Mouse (Mus musculus): ENCODE data around the gene Lcn9.
"Not testable (repeated sequence)": the region's sequence is repeated elsewhere in the genome, so short reads cannot be mapped to it uniquely, and the experiment has no call there.

The Lcn9 gene

DNA sequence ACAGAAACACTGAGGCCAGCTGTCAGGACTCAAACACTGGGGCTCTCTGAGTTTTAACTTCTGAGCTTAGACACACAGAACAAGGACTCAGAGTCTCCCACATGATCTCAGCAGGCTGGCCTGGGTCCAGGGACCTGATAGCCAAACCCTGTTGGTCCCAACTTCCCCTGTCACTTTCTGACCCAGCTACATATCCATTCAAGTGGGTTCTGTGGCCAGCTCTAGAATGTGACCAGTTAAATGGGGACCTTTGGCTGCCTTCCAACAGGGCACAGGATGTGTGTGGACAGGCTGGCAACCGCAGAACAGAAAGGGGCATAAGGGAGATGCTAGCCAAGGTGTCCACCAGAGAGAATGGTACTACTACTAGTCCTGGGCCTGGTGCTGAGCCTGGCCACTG is at the start of gene Lcn9:
Gene Lcn9 (plus strand): TSS at position 348 of the 400 bp plus-strand sequence.
- DNase-seq: no peak

DNA sequence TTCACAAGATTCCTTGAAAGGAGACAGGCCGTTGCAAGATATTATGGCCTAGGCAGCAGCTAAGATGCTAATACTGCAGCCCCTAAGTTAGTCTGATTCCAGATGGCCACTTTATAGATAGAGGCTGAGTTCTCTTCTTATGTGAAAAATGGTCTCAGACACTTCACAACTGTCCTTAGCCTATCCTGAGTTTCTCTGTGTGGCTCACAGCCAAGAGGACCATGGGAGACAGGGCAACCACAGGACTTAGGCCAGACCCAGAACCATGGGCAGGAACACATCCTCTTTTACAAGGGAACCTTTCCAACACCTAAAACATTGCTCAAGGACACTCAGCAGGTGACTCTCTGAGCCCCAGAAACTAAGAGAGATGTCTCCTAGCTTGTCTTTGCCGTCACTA is 49.4 kb upstream of the Lcn9 start:
- no peak for DNase-seq

DNA sequence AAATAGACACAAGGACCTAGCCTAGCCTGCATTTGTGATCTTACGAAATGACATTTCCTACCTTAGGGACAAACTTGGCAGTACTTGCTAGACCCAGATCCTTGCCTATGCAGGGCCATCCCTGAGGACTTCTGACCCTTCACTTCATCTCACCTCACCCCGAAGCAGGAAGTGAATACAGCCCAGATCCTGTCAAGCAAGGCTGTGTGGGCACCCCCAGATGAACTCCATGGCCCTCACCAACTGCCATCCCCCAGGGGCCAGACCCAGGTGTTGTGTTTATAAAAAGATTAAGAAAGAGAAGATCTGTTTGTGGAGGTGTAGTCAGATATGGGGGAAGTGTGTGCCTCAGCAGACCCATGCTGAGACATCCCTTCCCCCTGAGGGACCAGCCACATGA is 48.3 kb upstream of the Lcn9 start:
- DNase-seq: no peak

DNA sequence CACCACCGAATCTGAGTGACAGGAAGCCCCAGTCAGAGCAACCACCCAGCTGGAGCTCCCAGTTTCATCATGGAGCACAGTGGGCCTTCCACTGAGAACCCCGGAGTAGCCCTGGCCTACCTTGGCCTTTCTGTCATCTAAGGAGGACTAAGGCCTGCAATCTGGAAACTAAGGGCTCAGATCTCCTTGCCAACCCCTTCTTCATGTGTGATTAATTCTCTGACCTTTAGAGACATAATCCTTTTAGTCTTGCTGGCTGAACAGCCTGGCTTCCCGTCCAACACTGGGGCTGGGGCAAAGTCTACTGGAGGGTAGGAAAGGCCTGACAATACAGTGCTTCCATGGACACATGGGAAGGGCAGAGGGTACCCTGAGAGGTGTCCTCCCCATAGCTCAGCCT is 47.0 kb upstream of the Lcn9 start:
- peak in 1 of 2 experiments; percentile 31 for DNase-seq

DNA sequence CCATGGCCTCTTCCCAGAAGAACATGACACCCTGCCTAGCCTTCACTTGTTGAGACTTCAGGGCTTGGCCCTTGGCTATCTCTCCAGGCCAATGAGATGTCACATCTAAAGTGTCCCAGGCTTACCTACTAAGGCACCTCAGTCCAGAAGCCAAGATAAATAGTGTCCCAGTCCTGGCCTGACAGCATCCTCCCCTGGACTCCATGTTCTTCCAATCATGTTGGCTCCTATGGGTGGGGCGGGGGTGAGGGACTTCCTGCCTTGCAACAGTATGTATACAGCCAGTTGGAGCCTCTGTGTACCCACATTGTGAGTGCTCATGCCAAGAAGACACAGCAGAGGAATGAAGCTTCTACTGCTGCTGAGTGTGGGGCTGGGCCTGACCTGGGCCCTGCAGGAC is 46.2 kb upstream of the Lcn9 start, which contains the start of gene Lcn11:
Gene Lcn11 (plus strand): TSS at position 301 of the 400 bp plus-strand sequence.
- DNase-seq: no peak

DNA sequence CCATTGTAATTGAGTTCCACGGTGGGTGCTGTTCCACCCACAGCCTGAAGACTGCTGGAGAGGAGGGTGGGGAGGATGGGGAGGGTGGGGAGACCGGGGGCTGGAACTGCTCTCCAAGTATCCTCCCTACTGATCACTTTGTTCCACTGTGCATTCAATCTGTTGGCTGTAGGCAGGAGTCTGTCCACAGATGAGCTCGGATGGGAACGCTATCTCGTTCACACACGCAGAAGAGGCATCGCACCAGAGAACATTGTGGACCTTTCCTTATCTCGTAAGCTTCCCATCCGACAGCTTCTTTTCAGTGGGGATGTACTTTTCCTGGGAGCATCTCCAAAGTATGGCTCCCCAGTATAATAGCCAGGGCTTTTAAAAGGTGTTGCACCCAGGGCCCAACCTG is 43.9 kb upstream of the Lcn9 start:
- DNase-seq: no peak

DNA sequence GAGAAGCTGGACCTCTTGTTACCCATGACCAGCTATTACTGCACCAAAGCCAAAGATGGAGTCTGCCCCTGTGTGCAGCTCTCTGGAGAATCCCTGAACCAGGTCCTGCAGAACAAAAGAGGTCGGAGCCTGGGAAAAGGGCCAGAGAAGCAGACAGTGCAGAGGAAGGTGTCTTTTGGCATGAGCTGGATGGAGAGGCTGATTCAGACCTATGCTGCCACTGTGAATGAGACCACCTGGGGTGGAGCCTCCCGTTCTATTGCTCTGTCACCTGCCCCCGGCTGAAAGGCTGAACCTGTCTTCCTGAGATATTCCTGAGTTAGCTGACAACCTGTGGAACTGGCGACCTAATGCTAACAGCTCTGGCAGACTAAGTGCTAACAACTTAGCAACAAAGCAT is 42.0 kb upstream of the Lcn9 start:
- no peak for DNase-seq

DNA sequence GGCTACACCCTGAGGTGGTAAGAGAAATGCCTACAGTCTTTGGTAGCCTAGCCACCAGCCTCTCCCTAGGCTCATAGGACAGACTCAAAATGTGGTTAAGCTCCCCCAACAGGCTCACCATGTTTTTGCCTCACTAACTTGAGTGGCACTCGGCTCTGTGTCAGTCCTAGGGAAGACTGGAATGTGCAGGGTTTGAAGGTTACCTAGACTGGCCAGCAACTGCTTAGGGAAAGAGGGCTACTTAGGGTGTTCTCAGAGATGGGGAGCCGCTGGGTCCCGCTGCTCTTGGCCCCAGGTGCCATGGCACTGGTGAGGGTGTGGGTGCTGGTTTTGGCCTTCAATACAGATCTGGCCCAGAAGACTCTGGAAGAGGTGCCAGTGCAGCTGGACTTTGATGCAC is 41.0 kb upstream of the Lcn9 start, which contains the start of gene Gm13539:
Gene Gm13539 (plus strand): TSS at position 301 of the 400 bp plus-strand sequence.
- no peak for DNase-seq

DNA sequence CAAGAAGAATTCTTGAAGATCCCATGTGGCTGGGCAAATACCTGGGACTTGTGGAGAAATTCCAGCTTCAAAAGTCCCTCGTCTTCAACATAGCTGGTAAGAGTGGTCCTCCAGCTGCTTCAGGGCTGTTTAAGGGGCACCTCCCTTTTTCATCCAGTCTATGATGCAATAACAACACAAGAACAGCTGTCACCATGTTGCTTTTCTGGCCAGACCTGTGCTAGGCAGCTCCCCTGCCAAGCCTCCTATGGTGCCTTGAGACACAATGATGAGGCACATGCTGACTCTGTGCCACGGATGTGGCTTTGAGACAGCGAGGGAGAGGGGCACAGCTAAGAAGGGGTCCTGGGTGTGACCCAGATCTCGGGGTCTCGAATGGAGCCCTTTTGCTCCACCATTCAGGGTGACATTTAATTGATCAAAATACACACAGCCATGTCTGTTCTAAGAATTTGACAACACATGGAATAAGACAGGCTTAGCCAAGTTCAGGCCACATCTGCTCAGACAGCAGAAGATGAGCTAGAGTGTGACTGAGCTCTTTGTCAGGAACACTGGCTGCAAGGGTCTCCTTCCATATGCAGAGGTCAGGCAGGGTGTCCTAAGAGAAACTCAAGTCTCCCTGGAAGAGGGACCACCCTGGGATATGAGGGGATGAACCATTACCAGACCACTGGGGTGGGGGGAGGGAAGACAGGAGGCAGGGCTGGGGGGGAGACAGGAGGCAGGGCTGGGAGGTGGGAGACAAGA is 37.2 kb upstream of the Lcn9 start:
- DNase-seq: no peak

DNA sequence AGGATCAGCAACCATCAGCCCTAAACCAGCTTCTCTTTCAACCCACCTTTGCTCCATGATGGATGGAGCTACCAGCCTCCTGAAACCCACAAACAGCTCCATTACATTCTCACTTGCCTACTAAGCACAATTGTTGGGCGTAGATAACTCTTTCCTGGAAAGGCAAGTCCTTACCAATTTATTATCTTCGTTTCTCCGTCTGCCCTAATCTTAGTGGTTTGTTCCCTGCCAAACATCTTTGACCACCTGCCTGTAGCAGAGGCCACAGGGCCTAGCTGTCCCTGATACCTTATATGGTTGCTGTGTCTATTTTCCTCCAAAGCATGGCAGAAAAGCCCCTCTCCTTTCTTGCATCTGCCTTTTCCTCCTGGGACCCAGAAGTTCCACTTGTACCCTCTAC is 33.9 kb upstream of the Lcn9 start:
- DNase-seq: no peak

DNA sequence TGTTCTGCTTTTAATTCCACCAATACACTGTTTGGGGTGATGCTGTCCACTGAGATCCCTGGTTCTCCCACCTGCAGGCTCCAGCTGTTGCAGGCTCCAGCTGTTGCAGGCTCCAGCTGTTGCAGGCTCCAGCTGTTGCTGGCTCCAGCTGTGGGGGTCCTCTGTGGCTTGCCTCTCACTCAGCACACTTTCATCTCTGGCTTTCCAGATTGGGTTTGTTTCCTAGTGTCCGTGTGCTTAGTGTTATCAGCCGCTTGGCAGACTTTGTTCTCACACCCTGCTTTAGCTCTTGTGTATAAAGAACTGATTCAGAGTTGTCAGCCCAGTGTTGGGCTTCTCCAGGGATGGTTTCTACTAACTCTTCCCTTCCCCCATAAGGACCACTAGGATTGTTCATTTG is 25.3 kb upstream of the Lcn9 start:
- no peak for DNase-seq

DNA sequence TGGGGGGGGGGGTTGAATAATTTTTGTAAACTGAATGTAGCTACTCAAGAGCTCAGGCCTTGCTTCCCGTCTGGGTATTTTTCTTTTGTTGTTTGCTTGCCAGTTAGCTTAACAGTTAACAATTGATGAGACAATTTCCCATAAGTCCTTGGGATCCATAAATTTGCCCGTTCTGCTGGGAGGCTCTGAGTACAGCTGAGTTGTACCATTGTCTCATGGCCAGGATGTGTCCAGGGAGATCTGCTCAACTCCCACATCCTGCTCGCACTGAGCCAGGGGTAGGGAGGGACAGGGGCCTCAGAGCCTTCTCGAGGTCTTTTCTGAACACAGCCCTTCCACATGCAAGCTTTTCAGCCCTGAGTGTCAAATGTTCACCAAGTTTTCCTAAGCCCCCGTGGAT is 24.9 kb upstream of the Lcn9 start:
- no peak for DNase-seq

DNA sequence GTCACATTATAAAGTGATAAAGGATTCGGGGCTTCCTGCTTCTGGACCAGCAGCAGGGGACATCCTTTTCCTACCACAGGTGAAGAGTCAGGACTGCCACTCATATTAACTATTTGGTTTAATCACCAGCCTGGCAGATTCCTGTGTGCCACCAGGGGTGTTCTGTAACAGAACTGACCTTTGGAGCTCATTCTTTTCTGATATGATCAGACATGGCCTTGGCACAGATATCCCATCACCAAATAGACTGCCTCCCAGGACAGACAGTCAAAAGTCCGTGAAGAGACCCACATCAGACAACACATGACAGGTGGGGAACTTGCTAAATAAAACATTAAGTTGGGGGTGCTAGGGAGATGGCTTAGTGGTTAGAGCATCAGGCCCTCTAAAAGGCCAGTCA is 11.2 kb upstream of the Lcn9 start:
- DNase-seq: peak in 1 of 2 experiments; percentile 14

DNA sequence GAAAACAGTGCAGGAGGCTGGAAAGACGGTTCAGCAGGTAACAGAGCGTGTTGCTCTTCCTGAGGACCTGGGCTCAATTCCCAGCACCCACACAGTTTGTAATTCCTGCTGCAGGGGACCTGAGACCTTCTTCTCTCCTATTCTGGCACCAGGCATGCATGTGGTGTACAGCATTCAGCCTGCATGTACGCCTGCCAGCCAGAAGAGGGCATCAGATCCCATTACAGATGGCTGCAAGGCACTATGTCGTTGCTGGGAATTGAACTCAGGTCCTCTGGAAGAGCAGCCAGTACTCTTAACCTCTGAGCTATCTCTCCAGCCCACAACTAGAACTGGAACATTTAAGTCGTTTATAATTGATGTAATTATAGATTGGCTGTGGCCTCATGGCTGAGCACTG is 9.6 kb upstream of the Lcn9 start:
- no peak for DNase-seq

DNA sequence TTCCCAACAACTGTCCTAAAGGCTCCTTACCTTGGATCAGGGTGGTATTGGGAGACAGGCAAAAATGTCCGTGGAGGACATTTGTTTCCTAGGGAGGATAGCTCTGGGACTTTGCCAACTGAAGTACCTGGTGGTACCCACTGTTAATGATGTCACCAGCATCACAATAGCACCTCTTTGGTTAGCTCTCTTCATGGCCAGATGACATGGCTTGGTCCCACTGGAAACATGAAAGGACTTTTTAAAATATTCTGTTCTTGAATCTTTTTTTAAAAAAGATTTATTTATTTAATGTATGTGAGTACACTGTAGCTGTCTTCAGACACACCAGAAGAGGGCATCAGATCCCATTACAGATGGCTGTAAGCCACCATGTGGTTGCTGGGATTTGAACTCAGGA is 7.2 kb upstream of the Lcn9 start, which contains the start of gene Glt6d1:
Gene Glt6d1 (minus strand): TSS at position 101 of the 400 bp plus-strand sequence.
- not testable (repeated sequence) for DNase-seq

DNA sequence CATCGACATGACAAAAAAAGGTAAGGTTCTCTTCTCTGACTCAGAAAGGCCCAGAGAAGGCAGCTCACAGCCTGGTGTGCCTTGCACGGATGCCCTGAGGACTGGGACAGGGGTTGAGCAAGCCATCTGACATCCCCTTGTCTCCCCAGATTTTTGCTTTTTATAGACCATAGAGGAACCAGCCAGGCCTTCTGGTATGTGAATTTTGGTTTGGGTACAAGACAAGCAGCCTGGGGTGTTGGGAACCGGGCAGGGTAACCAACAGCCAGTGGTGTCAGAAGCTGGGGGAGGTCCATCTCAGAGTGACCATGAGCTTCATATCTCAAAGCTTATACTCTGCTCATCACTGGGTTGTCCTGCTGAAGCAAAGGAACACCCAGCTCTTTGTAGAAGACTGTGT is 1.8 kb downstream of the Lcn9 start:
- DNase-seq: no peak

DNA sequence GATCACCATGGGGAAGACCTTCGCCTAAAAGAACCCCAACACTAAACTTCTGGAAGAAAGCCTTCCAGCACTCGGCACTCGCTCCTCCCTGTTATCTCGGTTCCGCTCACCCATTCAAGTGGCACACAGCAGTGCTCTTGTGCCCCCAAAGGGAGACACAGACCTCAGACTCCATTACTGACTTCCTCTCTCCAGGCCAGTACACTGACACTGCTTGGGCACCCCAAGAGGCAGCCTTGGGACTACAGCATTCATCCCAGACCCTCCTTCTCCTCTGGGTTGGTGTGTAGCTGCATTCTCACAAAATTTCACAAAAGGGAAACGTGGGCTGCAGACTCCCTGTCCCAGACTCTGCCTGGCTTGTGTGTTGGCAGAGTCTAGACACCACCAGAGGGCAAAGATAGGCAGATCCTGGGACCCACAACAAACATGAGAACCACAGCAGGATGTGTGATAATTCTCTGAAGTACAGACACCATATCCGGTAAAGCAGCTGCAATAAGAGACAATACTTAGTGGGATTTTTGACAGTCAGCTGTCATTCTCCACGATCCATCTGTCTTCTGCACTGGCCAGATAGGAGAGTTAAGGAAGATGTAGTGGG is 5.5 kb downstream of the Lcn9 start:
- no peak for DNase-seq

DNA sequence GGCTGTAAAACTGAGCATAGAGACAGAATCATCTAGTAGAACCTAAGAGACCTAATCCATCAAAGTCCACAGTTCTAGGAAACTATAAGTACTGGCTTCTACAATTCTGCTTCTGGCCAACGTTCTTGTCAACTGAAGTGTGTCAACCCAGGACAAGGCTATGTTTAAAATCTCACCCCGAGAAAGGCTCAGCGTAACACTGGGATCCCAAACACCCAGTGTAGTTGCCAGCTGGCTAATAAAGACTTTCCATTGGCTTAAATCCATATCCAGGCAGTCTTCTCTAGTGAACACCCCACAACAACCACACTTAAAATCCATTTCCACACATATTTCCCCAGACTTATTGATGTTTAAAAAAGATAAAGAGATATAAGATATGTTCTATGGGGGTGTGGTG is 7.8 kb downstream of the Lcn9 start:
- DNase-seq: no peak

DNA sequence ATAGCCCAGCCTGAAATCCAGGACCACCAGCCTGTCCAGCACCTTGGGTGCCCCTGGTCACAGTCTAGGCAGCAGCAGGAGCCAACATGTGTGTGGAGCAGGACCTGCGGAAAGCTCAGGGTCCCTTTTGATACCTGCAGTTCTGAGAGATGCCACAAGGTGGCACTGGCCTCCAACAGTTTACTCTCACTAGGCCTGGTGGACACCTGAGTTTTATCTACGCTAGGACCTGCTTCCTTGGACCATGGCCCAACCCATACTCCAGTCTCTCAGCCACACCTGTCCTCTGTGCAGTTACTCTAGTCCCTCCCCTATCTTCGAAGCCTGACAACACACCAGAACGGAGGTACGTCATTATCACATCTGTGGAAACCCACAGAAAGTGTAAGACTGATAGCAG is 13.3 kb downstream of the Lcn9 start:
- DNase-seq: peak; percentile 32 to 83

DNA sequence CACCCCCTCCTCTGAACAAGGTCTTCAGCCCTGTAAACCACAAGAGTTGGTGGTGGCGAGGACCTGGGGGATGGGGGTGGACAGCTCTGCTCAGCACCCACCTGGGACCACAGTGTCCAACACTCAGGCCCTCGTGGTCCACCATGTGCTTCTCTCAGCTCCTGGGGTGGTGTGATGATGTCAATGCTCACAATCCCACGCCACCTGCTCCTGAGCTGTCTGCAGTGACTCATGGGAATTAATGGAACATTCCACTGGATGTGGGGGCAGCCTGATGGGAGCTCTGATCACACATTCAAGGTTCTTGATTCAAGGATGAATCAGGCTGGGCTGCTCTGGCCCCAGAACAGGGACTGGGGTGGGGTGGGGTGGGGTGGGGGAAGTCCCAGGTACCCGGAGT is 19.2 kb downstream of the Lcn9 start:
- DNase-seq: no peak

DNA sequence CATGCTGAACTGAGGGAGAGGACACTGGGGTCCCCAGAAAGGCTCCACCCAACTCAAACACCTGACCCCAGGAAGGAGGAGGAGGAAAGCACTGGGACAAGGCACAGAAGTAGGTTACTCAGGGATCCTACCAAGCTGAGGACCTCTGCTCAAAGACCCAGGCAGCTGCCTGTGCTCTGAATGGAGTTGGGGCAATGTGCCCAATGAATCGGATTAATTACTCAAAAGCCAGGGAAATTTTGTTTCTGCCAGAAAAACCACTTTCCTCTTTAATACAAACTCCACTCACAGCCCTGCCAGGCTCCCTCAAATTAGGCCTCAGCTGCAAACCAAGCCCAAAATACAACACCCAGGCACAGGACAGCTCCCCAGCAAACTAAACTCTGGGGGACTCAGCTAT is 19.8 kb downstream of the Lcn9 start:
- no peak for DNase-seq

DNA sequence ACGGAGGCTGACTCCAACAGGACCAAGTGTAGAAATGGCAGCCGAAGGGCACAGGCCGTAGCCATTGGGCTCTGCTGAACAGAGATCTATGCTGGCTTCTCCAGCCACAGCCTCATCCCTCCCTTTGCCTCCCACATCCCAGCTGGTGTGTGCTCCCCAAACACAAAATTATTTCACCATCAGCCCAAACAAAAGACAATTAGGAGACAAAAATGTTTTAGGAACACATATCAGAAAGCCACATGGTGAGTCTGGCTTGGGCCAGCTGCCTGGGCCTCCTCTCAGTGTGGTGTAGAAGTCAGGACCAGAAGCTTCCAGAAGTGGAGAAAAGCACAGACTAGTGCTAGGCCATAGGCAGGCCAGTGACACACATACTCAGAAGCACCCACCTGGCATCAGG is 21.1 kb downstream of the Lcn9 start:
- DNase-seq: no peak

DNA sequence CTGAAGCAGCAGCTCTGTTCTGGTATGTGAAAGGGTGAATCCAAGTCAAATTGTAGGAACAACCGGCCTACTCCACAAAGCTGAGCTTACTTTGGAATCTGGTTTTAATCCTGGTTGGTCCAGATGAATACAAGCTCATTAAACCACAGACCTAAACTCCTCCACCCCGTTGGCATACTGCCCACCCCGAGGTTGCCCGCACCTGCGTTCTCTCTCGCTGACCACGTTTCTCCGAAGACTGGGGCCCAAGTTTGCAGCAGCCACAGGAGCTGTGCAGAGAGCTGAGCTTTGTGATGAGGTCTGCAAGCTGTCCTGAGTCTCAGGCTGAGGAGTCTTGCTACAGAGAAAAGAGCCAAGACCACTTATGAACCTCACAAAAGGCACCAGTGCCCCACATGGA is 23.6 kb downstream of the Lcn9 start:
- DNase-seq: no peak

DNA sequence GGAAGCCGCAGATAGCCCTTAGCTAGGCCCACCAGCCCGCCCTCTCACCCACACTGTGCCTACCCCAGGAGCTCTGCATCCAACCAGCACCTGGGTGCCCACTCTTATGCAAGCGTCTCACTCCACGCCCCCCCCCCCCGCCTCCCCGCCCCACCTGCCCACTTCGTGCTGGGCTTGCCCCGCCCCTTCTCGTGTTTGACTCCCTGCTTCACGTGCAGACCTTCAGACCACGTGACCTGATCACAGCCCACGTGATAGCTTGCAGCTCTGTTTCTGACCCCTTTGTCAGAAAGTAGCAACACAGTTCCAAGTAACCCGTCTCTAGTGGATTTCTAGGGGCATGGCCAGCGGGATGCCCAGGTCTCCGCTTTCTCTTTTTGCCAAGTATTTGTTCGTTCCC is 24.3 kb downstream of the Lcn9 start, which contains the start of gene Sohlh1:
Gene Sohlh1 (minus strand): TSS at position 23 of the 400 bp plus-strand sequence.
- no peak for DNase-seq

DNA sequence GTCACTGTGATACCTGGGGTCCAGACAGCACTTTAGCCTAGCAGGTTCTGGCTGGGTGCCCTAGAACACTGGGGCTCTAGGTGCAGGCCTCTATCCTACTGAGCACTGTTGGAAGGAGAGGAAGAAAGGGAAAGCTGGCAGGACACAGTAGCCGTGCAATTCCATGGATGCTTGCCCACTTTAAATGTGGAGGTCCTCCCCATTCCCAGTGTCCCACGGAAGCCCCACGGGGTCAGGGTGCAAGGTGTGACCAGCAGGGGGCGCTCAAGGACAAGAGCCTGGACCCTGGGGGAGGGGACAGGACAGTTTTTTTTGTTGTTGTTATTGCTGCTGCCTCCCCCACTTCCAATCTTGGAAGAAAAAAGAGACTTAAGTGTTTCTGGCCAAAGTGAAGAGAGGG is 27.4 kb downstream of the Lcn9 start:
- DNase-seq: peak in 1 of 2 experiments; percentile 50

Measured in kidney, adult 8-10 months (tissue).